Mouse (Mus musculus) G1E (cell line): ENCODE measurements around the gene Gm1043.

Source experiments
- CTCF ChIP-seq: IDR thresholded peaks from 2 replicates; pipeline ENCODE4 v1.5.1; 2012; ENCODE audit warnings: low read depth, low read length, inconsistent platforms, mixed read lengths
- GATA1 ChIP-seq: IDR thresholded peaks from 2 replicates; pipeline ENCODE4 v1.6.1; 2012; ENCODE audit warnings: borderline replicate concordance, low read length, inconsistent platforms, mixed read lengths
- GATA2 ChIP-seq: IDR thresholded peaks from 2 replicates; pipeline ENCODE4 v1.6.1; 2012; ENCODE audit warnings: low read depth, low read length, inconsistent platforms, borderline replicate concordance
- POLR2AphosphoS5 ChIP-seq: IDR thresholded peaks from 2 replicates; pipeline ENCODE4 v1.6.1; 2012; ENCODE audit warnings: low read depth, low read length, inconsistent platforms; ENCODE audit not compliant: insufficient replicate concordance
- TAL1 ChIP-seq: conservative IDR thresholded peaks from 2 replicates; pipeline ENCODE4 v1.6.1; 2012; ENCODE audit warnings: low read depth, low read length, inconsistent platforms, mixed read lengths

- TF ChIP-seq CTCF: no peak
- no peak for TF ChIP-seq POLR2AphosphoS5
- no peak for TF ChIP-seq TAL1
- no peak for TF ChIP-seq GATA1
- no peak for TF ChIP-seq GATA2
These were observed 48.3 kb upstream of the Gm1043 start for GRCm38 (mm10) chr5:37036884-37037283.
